Mouse (Mus musculus): ENCODE results near the gene Rnf123. TPM values are rescaled to one million over a fixed set of nuclear protein-coding genes. Genes with fewer than 3 reads are reported as not detected.

Rnf123 gene
- total RNA-seq (2017) = 35.1 and 40.5 TPM in 2 replicates

GRCm38 (mm10) chr9:108082988-108083431 lies at the start of gene Rnf123:
TSS of gene Rnf123 (minus strand) at chr9:108083346.
- peak; percentile 38 to 46 for ATAC-seq (replicated peaks in 1 of 2; ENCODE audit: insufficient read depth in 1 of 2, low FRiP score in 2 of 2, low TSS enrichment in 1 of 2, low read depth in 1 of 2, poor library complexity in 2 of 2, severe bottlenecking in 2 of 2)

GRCm38 (mm10) chr9:108132373-108132772 lies 49.2 kb upstream of the Rnf123 start:
- ATAC-seq (replicated peaks in 1 of 2; ENCODE audit: insufficient read depth in 1 of 2, low FRiP score in 2 of 2, low TSS enrichment in 1 of 2, low read depth in 1 of 2, poor library complexity in 2 of 2, severe bottlenecking in 2 of 2) = no peak

GRCm38 (mm10) chr9:108131502-108131901 lies 48.4 kb upstream of the Rnf123 start:
- ATAC-seq (replicated peaks in 1 of 2; ENCODE audit: insufficient read depth in 1 of 2, low FRiP score in 2 of 2, low TSS enrichment in 1 of 2, low read depth in 1 of 2, poor library complexity in 2 of 2, severe bottlenecking in 2 of 2) = no peak

- no peak for ATAC-seq (replicated peaks in 1 of 2; ENCODE audit: insufficient read depth in 1 of 2, low FRiP score in 2 of 2, low TSS enrichment in 1 of 2, low read depth in 1 of 2, poor library complexity in 2 of 2, severe bottlenecking in 2 of 2)
These were observed 46.1 kb upstream of the Rnf123 start for GRCm38 (mm10) chr9:108129042-108129948.

- no peak for ATAC-seq (replicated peaks in 1 of 2; ENCODE audit: insufficient read depth in 1 of 2, low FRiP score in 2 of 2, low TSS enrichment in 1 of 2, low read depth in 1 of 2, poor library complexity in 2 of 2, severe bottlenecking in 2 of 2)
These were observed 45.1 kb upstream of the Rnf123 start for GRCm38 (mm10) chr9:108128248-108128647.

- no peak for ATAC-seq (replicated peaks in 1 of 2; ENCODE audit: insufficient read depth in 1 of 2, low FRiP score in 2 of 2, low TSS enrichment in 1 of 2, low read depth in 1 of 2, poor library complexity in 2 of 2, severe bottlenecking in 2 of 2)
These were observed 43.5 kb upstream of the Rnf123 start for GRCm38 (mm10) chr9:108126436-108127180.

- ATAC-seq (replicated peaks in 1 of 2; ENCODE audit: insufficient read depth in 1 of 2, low FRiP score in 2 of 2, low TSS enrichment in 1 of 2, low read depth in 1 of 2, poor library complexity in 2 of 2, severe bottlenecking in 2 of 2) = no peak
These were observed 42.6 kb upstream of the Rnf123 start for GRCm38 (mm10) chr9:108125731-108126130.

- no peak for ATAC-seq (replicated peaks in 1 of 2; ENCODE audit: insufficient read depth in 1 of 2, low FRiP score in 2 of 2, low TSS enrichment in 1 of 2, low read depth in 1 of 2, poor library complexity in 2 of 2, severe bottlenecking in 2 of 2)
These were observed 40.8 kb upstream of the Rnf123 start for GRCm38 (mm10) chr9:108123916-108124315.

GRCm38 (mm10) chr9:108121170-108121969 lies 38.2 kb upstream of the Rnf123 start:
- no peak for ATAC-seq (replicated peaks in 1 of 2; ENCODE audit: insufficient read depth in 1 of 2, low FRiP score in 2 of 2, low TSS enrichment in 1 of 2, low read depth in 1 of 2, poor library complexity in 2 of 2, severe bottlenecking in 2 of 2)

- ATAC-seq (replicated peaks in 1 of 2; ENCODE audit: insufficient read depth in 1 of 2, low FRiP score in 2 of 2, low TSS enrichment in 1 of 2, low read depth in 1 of 2, poor library complexity in 2 of 2, severe bottlenecking in 2 of 2) = peak; percentile 84 to 86
These were observed 37.5 kb upstream of the Rnf123 start for GRCm38 (mm10) chr9:108120671-108121070.

GRCm38 (mm10) chr9:108119891-108120411 lies 36.8 kb upstream of the Rnf123 start:
- ATAC-seq (replicated peaks in 1 of 2; ENCODE audit: insufficient read depth in 1 of 2, low FRiP score in 2 of 2, low TSS enrichment in 1 of 2, low read depth in 1 of 2, poor library complexity in 2 of 2, severe bottlenecking in 2 of 2) = no peak

- ATAC-seq (replicated peaks in 1 of 2; ENCODE audit: insufficient read depth in 1 of 2, low FRiP score in 2 of 2, low TSS enrichment in 1 of 2, low read depth in 1 of 2, poor library complexity in 2 of 2, severe bottlenecking in 2 of 2) = no peak
These were observed 34.0 kb upstream of the Rnf123 start for GRCm38 (mm10) chr9:108117143-108117542.

GRCm38 (mm10) chr9:108115290-108116077 lies 32.3 kb upstream of the Rnf123 start:
- no peak for ATAC-seq (replicated peaks in 1 of 2; ENCODE audit: insufficient read depth in 1 of 2, low FRiP score in 2 of 2, low TSS enrichment in 1 of 2, low read depth in 1 of 2, poor library complexity in 2 of 2, severe bottlenecking in 2 of 2)

- no peak for ATAC-seq (replicated peaks in 1 of 2; ENCODE audit: insufficient read depth in 1 of 2, low FRiP score in 2 of 2, low TSS enrichment in 1 of 2, low read depth in 1 of 2, poor library complexity in 2 of 2, severe bottlenecking in 2 of 2)
These were observed 29.7 kb upstream of the Rnf123 start for GRCm38 (mm10) chr9:108112719-108113340.

- 0 out of 4 replicates have a peak, but pooled peaks of 1 of the 2 experiments have one; percentile 6 for ATAC-seq (replicated peaks in 1 of 2; ENCODE audit: insufficient read depth in 1 of 2, low FRiP score in 2 of 2, low TSS enrichment in 1 of 2, low read depth in 1 of 2, poor library complexity in 2 of 2, severe bottlenecking in 2 of 2)
These were observed 28.5 kb upstream of the Rnf123 start for GRCm38 (mm10) chr9:108111593-108112121.

GRCm38 (mm10) chr9:108111101-108111592 lies 28.0 kb upstream of the Rnf123 start:
- 0 out of 4 replicates have a peak, but pooled peaks of 1 of the 2 experiments have one; percentile 9 for ATAC-seq (replicated peaks in 1 of 2; ENCODE audit: insufficient read depth in 1 of 2, low FRiP score in 2 of 2, low TSS enrichment in 1 of 2, low read depth in 1 of 2, poor library complexity in 2 of 2, severe bottlenecking in 2 of 2)
